Mouse (Mus musculus) mature B cell (primary cell): ENCODE results near the gene Hnf1a.

Experiments
- in situ Hi-C: fragments of 300-500 bp; cut with MboI; formaldehyde crosslinking; loops from 2 replicates; pipeline ENCODE4 v1.14.3; 2019

Hnf1a gene

DNA sequence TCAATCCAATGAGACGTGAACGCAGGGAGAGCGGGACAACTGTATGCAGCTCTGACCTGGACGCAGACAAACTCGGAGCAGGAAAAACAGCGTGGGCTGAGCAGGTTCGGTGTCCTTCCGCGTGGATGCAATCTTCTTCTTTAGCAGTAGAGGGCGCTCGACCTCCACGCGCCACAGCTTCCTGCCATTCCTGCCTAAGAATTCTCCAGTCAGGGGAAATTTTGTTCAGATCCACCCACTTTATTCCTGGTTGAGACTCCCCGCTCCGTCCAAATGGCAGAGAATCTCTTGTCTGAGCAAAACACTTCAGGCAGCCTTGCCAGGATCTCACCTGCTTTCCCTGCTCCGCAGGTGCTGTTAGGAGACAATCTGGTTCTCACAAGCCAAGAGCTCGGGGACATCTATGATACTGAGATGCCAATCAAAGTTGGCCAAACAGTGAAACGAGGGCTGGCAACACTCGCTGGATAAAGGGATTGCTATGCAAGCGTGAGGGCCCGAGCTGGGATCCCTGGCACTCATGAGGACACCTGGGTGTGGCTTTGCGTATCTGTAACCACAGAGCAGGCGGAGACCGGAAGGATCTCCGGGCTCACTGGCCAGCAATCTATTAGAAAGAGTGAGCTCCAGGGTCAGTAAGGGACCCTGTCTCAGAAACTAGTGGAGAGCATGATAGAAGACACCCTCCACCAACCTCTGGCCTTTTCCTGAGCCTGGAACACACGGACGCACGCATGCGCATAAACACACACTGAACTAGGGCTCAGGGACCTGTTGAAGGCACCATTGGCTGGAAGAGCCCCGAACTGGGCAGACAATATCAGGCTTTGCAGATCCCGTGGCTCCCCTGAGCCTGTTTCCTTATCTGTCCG lies 8.6 kb upstream of the Hnf1a start:
- in situ Hi-C loops = loop anchor here (10.0 kb wide), 2 partner anchors 95 to 125 kb away; no protein-coding TSS in a partner anchor

DNA sequence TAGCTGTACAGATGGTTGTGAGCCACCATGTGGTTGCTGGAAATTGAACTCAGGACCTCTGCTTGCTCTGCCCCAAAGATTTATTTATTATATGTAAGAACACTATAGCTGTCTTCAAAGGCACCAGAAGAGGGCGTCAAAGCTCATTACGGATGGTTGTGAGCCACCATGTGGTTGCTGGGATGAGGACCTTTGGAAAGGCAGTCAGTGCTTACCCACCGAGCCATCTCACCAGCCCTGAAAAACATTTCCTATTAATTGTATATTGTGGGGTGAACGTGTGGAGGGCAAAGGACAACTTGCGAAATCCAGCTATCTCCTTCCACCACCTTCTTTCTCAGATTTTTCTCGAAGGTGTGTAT lies 8.0 kb upstream of the Hnf1a start:
- in situ Hi-C loops = loop anchor here (10.0 kb wide), 1 partner anchor 126 kb away; no protein-coding TSS in a partner anchor

DNA sequence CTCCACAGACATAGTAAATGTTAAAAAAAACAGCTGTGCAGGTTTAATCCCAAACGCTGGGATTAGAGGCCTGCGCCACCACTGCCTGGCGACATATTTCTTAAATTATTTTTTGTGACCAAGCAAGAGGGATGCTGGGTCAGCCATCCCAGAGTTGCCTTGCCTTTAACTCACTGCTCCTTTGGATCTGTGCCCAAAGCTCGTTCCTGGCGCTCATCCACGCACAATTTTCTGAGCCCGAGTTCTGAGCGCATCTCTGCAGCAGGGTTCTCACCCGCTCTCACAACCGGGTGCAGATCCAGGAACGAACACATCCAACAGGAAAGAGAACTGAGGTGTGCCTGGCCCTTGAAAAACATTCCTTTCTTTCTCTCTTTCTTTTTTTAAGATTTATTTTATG lies 7.6 kb upstream of the Hnf1a start:
- in situ Hi-C loops = loop anchor here (10.0 kb wide), 1 partner anchor 126 kb away; no protein-coding TSS in a partner anchor

DNA sequence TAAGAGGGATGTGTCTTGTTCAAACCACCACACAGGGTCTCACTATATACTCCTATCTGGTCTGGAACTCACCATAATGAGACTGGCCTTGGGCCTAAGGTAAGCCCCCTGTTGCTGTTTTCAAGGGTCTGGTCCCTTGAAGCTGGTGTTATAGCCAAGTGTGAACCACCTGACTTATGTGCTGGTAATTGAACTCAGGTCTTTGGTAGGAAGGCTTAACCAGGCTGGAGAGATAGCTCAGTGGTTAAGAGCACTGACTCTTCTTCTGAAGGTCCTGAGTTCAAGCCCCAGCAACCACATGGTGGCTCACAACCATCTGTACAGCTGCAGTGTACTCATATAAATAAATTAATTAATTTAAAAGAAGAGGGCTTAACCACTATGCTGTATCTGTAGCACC lies 6.0 kb upstream of the Hnf1a start:
- in situ Hi-C loops = loop anchor here (10.0 kb wide), 1 partner anchor 128 kb away; no protein-coding TSS in a partner anchor

DNA sequence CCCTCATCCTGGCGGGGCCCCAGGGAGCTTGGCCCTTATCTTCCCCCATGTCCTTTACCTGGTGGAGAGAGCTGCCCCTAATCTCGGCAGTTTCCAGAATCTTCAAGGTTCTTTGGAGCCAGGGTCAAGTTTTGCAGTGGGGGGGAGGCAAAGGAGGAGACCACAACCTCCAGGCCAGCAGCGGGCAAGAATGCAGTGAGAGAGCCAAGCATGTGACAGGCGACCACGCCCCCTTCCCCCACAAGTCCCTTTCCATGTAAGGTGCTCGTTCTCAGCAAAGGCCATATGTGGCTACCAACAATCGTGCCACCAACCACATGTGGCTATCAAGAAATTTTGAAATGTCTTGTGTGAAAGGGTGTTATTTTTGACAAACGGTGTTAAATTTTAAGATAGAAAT lies 2.2 kb upstream of the Hnf1a start:
- in situ Hi-C loops = loop anchor here (10.0 kb wide), 1 partner anchor 132 kb away; no protein-coding TSS in a partner anchor

DNA sequence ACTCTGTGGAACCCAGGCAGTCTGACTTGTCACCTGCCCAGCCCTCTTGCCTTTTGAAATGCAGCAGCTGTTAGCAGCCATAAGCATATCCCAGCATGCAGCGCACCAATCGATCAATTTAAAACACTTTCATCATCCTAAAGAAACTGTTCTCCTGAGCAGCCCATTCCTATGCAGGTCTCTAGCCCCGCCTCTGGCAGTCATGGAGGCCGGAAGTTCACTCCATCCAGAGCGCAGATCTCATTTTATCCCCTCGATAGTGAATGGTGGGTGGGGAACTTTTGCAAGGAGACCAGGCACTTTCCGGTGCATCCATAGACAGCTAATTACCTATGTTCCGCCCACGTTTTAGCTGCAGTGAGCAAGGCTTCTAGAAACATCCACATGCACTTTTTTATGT lies 1.3 kb upstream of the Hnf1a start:
- in situ Hi-C loops = loop anchor here (10.0 kb wide), 1 partner anchor 133 kb away; no protein-coding TSS in a partner anchor

DNA sequence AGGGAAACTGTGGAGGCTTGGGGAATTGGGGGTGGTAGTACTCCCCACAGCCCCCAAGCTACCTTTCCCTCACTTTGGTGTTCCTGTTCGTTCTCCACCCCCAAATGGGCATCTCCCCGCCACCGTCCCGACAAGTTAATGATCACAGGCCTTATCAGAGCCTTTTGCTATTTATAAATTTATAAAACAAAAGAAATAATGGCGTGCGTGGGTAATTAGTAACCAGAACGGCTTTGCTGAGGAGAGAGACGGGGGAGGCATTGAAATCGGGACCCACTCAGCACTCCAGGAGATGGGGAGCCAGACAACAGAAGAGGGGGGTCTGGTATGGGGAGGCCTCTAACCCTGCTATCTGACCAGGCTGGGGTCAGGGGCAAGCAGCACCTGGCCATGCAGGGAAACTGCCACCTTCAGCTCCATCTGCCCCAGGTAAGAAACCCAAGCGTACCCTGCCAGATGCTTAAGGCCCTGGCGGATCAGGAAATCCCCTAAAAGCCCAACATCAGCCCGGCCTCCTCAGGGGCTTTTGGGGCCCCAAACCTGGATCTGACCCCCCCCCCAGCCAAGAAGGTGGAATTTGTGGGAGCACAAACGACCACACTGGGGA lies 1.2 kb downstream of the Hnf1a start:
- in situ Hi-C loops = loop anchor here (10.0 kb wide), 1 partner anchor 135 kb away; no protein-coding TSS in a partner anchor

DNA sequence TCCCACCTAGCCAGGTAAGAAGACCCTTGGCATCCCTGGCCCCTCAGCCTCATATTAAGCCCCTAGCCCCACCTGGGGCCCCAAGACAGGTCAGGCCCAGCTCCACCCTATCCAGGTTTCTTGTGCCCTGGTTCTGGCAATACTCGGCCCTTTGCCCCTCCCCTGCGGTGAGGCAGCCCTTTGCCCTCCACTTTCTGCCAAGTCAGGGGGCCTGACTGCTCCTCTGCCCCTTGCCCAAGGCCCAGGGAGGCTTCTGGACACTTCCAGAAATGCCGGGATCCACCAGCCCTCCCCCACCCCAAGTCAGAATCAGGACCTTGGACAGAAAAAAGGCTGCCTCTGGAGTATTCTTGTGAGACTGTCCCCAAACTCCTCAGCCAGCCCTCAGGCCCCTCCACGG lies 1.8 kb downstream of the Hnf1a start:
- in situ Hi-C loops = no loop called here

DNA sequence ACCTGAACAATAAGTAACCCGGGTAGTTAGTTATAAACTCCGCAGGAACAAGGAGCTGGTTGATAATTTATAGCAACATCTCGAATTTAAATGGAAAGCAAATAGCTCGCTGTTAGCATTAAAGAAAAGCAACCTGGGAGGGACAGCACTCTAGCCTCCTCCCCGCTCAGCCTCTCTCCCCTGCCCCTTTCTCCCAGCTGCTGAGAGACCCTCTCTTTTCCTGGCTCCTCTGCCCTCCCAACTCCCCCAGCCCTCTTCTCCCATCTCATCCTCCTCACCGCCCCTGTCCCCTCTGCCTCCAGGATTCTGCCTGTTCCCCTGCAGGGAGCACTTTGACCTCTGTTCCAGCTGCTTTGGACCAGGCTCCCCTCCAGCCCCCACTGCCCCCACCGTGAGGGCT lies 2.2 kb downstream of the Hnf1a start:
- in situ Hi-C loops = no loop called here

DNA sequence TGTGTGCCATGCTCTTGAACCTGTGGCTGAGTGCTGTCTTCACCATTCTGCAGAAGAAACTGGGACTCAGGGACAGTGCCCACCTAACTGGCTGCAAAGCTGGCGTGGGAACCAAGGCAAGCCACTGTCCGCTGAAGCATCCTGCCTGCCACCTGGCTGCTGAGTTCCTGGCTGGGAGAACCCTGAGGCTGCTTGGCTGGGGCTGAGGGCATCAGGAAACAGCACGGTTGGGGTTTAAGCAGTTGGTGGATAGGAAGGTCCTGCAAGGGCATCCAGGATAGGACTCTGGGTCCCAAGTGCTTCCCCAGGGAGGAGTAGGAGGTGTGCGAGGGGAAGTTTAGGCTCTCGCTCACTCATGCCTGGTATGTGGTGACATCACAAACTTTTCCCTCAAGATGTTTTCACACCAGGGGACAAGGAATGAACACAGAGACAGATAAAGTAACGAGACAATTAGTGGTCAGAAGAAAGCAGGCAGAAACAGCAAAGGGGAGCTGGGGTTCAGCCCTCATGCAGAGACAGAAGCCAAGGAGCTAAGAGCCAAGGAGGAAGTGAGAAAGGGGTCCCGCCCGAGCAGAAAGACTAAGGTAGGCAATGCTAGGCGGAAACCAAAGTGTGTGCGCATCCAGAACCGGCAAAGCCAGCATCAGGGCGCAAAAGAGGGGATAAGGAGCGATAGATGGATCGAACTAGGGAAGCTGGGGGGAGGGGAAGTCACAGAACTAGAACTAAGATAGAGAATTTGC lies 3.2 kb downstream of the Hnf1a start:
- in situ Hi-C loops = no loop called here

DNA sequence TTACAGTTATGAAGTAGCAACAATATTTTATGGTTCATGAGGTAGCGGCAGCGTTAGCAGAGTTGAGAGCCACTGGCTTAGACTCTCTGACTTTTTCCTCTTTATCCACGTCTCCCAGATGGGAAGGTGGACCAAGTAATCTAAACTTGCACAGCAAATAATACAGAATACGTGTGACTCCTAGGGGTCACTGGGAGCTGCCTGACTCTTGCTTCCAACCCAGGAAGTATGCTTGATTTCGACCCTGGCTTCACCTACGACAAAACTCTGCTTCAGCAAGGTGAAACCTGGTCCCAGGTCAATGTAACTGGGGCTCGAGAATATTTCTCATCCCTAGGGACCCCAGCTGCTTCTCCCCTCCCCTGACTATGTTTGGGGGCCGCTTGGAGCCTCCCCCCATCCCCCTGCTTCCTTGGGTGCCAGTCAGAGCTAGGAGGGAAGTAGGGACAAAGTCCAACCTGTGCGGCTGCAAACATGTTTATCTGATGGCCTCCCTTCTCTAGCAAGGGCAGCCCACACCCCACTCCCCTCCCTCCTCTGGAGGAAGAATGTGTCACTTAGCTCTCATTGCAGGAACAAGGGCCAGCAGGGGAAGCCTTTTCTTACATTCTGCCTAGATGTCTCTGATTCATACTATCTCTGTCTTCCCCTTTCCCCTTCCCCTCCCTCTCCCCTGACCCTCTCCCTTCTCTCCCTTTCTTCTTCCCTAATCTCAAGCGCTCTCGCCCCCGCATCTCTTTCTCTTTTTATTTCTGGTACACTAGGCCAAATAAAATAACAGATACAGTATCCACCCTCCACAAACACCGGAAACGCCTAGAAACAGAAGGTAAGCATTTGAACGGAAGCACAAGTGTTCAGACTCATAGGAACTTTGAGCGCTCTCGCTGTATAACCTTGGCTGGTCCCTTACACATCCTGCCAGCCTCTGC lies 5.7 kb downstream of the Hnf1a start:
- in situ Hi-C loops = no loop called here

DNA sequence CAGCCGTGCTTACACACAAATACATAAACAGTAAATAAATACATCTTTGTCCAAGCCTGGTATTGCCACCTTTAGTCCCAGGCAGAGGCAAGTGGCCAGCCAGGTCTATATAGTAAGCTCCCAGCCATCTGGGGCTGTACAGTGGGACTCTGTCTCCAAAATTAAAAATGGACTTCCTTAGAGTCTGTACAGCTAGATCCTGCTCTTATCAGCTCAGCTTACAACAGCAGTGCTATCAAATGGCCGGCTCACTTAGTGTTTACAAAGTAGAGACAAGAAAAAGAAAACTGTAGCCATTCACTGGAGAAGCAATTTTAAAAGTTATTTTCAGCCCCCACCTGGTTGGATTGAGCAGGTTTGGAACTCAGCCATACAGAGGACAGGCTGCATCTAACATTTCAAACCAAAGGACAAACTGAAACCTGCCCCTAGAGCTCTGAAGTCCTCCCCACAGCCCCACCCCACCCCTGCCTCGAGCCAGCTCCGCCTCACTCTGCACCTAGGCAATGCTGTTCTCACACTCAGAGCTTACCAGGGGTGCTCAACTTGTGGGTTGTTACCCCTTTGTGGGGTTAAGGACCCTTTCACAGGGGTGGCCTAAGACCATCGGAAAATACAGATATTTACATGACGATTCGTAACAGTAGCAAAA lies 6.5 kb downstream of the Hnf1a start:
- in situ Hi-C loops = no loop called here

DNA sequence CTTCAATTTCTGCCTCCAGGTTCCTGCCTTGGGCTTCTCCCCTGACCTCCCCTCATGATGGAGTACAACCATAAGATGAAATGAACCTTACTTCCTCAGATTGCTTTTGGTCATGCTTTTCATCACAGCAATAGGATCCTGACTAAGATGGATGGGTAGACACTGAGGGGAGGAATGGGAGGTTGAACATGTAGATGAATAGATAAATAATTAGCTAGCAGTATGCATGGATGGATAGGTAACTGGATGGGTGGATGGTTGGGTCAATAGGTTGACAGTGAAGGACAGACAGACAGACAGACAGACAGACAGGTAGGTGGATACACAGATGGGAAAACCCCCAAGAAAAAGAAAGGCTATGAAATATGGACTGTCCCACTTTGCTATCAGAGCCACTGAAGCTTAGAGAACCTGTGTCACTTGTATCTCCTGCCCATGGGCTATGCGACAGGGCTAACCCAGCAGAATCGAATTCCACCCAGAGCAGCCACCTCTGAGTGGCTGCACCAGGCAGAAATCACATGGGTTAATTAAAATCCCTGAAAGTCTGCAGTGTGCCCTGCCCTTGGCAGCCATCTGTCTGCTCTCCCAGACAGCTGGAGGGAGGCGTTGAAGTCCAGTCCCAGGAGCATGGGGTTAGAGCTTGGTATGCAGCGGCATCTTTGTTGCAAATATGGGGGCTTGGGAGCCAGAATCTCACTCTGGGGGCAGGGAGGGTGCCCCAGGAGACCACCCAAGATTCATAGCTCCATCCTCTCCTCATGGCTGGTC lies 9.1 kb downstream of the Hnf1a start:
- in situ Hi-C loops = no loop called here

DNA sequence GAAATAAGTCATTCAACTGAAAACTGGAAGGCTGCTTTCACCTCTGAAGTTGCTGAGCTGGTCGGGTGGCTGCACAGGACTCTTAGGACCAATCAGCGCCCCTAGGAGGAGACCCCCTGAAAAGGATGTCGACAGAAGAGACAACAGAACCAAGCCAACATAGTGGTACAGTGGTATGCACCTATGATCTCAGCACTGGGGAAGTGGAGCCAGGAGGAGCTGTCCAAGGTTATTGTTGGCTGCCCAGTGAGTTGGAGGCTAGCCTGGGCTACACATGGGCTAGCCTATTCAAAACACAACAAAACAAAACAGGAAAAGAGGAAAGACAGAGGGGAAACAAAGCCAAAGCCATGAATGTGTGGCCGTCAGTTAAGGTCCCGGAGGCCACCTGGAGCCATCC lies 12.8 kb downstream of the Hnf1a start:
- in situ Hi-C loops = no loop called here

DNA sequence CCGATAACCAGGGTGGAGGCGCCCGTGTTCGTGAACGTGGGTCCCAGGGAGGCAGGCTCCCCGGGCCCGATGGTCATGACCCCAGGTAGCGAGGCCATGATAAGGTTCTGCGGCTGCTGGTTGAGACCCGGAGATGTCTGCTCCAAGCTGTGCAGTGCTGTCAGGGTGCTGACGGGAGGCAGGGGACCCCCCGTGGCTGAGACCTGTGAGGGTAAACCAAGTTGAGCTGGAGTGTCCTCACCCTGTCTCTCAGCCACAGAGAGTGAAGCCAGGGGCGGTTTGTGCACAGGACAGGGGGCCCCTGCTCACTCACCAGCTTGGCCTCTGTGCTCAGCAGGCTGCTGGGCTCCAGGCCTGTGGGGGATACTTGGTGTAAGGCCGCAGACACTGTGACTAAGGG lies 17.6 kb downstream of the Hnf1a start:
- in situ Hi-C loops = no loop called here

DNA sequence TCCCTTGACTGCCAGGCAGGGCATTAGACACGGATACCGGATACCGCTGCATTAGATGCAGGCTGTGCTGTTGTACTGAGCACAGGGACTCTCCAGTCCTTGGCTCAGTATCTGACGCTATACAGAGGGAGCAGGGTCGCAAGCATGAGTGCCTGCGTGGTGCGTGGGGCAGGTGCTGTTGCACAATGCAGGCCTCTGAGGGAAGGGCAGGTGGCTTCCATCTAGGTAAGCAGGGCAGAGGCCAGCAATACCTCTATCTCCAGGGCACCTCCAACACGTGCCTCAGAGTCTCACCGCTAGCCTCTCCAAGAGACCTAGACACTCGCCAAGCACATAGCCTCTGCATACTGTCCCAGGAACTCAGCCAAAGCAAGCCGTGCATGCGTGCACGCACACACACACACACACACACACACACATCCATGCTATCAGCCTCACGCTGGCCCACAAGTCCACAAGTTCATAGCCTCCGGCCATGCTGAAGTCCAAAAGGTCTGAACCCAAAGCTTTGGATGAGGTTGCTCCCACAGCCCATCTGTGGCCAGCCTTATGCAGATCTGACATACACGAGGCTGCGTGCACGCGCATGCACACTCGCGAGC lies 19.5 kb downstream of the Hnf1a start:
- in situ Hi-C loops = no loop called here

DNA sequence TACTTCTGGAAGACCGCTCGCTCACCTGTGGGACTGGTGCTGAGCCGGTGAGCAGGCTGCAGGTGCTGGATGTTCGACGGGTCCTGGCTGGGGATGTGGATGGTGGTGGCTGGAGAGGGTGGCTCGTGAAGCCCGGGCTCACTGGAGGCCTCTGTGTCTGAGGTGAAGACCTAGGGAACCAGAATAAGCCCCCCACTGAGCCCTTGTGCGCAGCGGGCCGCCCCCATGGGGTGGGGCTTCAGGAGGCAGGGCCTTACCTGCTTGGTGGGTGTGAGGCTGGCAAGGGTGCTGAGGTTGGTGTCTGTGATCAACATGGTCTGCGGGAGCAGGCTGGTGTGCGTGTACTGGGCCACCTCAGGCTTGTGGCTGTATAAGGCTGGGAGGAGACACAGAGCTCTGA lies 20.2 kb downstream of the Hnf1a start:
- in situ Hi-C loops = no loop called here

DNA sequence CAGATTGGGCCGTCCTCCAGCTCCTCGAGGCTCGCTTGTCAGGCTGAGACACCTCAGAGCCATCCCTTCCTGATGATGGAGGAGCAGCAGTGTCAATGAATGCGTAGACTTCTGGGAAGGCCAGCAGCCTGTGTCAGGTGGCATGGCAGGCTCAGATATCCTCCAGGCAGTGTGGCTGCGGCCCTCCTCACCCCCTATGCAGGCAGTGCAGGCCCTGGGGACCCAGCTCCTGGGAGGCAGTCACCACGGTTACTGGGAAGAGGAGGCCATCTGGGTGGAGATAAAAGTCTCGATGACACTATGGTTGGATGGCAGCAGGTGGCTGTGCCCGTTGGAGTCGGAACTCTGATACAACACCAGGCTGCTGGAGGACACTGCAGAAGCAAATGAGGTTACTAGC lies 21.1 kb downstream of the Hnf1a start:
- in situ Hi-C loops = no loop called here

DNA sequence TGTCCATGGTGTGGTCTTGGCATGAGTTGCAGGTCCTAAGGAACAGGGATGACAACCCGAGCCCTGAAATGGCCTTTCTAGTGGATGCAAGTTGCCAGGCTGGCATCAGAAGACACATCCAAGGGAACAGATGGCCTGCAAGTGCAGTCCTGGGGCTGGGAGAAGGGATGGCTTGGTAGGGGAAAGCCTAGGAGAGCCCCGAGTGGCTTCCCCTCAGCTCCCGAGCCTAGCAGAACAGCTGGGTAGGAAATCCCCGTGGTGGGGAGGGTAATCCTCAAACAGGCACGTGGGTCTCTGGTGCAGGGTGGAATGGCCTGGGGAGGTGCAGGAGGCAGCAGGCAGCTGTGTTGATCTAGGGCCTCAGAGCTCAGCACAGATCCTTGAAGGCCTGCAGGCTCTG lies 21.6 kb downstream of the Hnf1a start:
- in situ Hi-C loops = no loop called here

DNA sequence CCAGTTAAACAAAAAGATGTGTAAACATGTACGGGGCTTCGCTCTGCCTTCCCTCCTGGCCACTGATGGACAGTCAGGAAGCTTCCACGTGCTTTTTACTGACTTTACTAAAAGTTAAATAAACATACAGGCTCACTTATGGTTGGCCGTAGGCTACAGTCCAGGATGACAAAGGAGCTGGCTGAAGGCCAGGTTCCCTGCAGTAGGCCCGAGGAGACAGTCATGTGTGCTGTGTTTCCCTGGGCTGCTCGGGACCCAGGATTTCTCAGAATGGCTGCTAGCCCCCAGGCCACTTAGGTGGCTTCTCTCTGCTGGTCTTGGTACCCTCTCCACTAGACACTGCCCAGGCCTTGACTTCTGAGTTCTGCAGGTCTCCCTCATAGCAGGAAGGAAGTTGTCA lies 22.0 kb downstream of the Hnf1a start:
- in situ Hi-C loops = no loop called here
